Mouse (Mus musculus): Measurements from ENCODE around the gene Hbs1l.

Gene Hbs1l

GRCm38 (mm10) chr10:21301822-21302221 is 6.0 kb downstream of the Hbs1l start:
- ATAC-seq (ENCODE audit: insufficient number of reproducible peaks, low FRiP score, low TSS enrichment): no peak

- ATAC-seq (ENCODE audit: insufficient number of reproducible peaks, low FRiP score, low TSS enrichment): no peak
These were observed 9.2 kb downstream of the Hbs1l start for GRCm38 (mm10) chr10:21304672-21305632.

- ATAC-seq (ENCODE audit: insufficient number of reproducible peaks, low FRiP score, low TSS enrichment): no peak
These were observed 18.0 kb downstream of the Hbs1l start for GRCm38 (mm10) chr10:21313732-21314131.

GRCm38 (mm10) chr10:21316123-21316522 is 20.3 kb downstream of the Hbs1l start:
- no peak for ATAC-seq (ENCODE audit: insufficient number of reproducible peaks, low FRiP score, low TSS enrichment)

GRCm38 (mm10) chr10:21318250-21318649 is 22.5 kb downstream of the Hbs1l start:
- ATAC-seq (ENCODE audit: insufficient number of reproducible peaks, low FRiP score, low TSS enrichment): no peak

- ATAC-seq (ENCODE audit: insufficient number of reproducible peaks, low FRiP score, low TSS enrichment): no peak
These were observed 23.2 kb downstream of the Hbs1l start for GRCm38 (mm10) chr10:21318996-21319395.

- ATAC-seq (ENCODE audit: insufficient number of reproducible peaks, low FRiP score, low TSS enrichment): no peak
These were observed 24.8 kb downstream of the Hbs1l start for GRCm38 (mm10) chr10:21320601-21321000.

GRCm38 (mm10) chr10:21326352-21326751 is 30.6 kb downstream of the Hbs1l start:
- ATAC-seq (ENCODE audit: insufficient number of reproducible peaks, low FRiP score, low TSS enrichment): no peak

GRCm38 (mm10) chr10:21327605-21328135 is 31.9 kb downstream of the Hbs1l start:
- no peak for ATAC-seq (ENCODE audit: insufficient number of reproducible peaks, low FRiP score, low TSS enrichment)

- ATAC-seq (ENCODE audit: insufficient number of reproducible peaks, low FRiP score, low TSS enrichment): no peak
These were observed 38.7 kb downstream of the Hbs1l start for GRCm38 (mm10) chr10:21334349-21335105.

GRCm38 (mm10) chr10:21335534-21335933 is 39.8 kb downstream of the Hbs1l start:
- ATAC-seq (ENCODE audit: insufficient number of reproducible peaks, low FRiP score, low TSS enrichment): no peak

- ATAC-seq (ENCODE audit: insufficient number of reproducible peaks, low FRiP score, low TSS enrichment): no peak
These were observed 41.4 kb downstream of the Hbs1l start for GRCm38 (mm10) chr10:21337191-21337590.

GRCm38 (mm10) chr10:21341706-21342105 is 45.9 kb downstream of the Hbs1l start:
- no peak for ATAC-seq (ENCODE audit: insufficient number of reproducible peaks, low FRiP score, low TSS enrichment)

- no peak for ATAC-seq (ENCODE audit: insufficient number of reproducible peaks, low FRiP score, low TSS enrichment)
These were observed 46.7 kb downstream of the Hbs1l start for GRCm38 (mm10) chr10:21342331-21343005.

- peak; percentile 52; the same call in 1 of the 2 replicates for ATAC-seq (ENCODE audit: insufficient number of reproducible peaks, low FRiP score, low TSS enrichment)
These were observed 51.6 kb downstream of the Hbs1l start for GRCm38 (mm10) chr10:21347332-21347731.

GRCm38 (mm10) chr10:21349449-21349848 is 53.7 kb downstream of the Hbs1l start:
- ATAC-seq (ENCODE audit: insufficient number of reproducible peaks, low FRiP score, low TSS enrichment): no peak

GRCm38 (mm10) chr10:21349946-21350345 is 54.2 kb downstream of the Hbs1l start:
- ATAC-seq (ENCODE audit: insufficient number of reproducible peaks, low FRiP score, low TSS enrichment): no peak

- no peak for ATAC-seq (ENCODE audit: insufficient number of reproducible peaks, low FRiP score, low TSS enrichment)
These were observed 55.0 kb downstream of the Hbs1l start for GRCm38 (mm10) chr10:21350531-21351515.

- ATAC-seq (ENCODE audit: insufficient number of reproducible peaks, low FRiP score, low TSS enrichment): no peak
These were observed 56.0 kb downstream of the Hbs1l start for GRCm38 (mm10) chr10:21351766-21352165.
